In the genomic region with DNA sequence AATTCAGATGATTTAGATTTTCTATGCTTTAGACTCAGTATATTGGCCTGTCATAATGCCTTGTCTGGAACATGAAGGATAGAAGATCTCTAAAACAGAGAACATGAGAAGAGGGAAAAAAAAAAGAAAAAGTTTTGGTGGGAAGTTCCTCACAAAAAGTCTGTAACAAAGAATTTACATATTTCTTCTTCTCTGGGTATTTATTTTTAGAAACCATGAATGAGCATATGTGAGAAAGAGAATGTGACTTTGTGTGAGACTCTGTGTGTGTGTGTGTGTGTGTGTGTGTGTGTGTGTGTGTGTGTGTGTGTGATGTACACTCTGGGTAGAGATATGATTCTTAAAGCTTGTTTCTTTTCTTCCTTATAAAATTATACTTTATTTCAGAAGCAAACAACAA, we compare ENCODE assay signal across 16 mouse cellular contexts.
"Had no signal": no experiment of that assay in that cellular context is flagged by ENCODE, and none has a peak within 500 bp of the region (broad histone marks: within the 10 kb centered on the region; RNA-seq: fewer than 3 reads in every experiment).

No protein-coding gene starts in this region.

- H3K9ac ChIP-seq: neural tube, embryonic 13.5 days; neural tube, embryonic 15.5 days; stomach, embryonic 15.5 days had no signal

- H3K4me1 ChIP-seq: neural tube, embryonic 13.5 days; neural tube, embryonic 15.5 days; stomach, embryonic 15.5 days had no signal

- H3K4me2 ChIP-seq: neural tube, embryonic 13.5 days; neural tube, embryonic 15.5 days; stomach, embryonic 15.5 days had no signal

- H3K36me3 ChIP-seq: neural tube, embryonic 13.5 days; neural tube, embryonic 15.5 days; stomach, embryonic 15.5 days had no signal

- H3K4me3 ChIP-seq: neural tube, embryonic 13.5 days; neural tube, embryonic 15.5 days; stomach, embryonic 15.5 days had no signal

- H3K9me3 ChIP-seq: neural tube, embryonic 13.5 days; neural tube, embryonic 15.5 days; stomach, embryonic 15.5 days had no signal

- H3K27ac ChIP-seq: neural tube, embryonic 13.5 days; neural tube, embryonic 15.5 days; stomach, embryonic 15.5 days; stomach, postnatal 0 days had no signal

- H3K27me3 ChIP-seq: neural tube, embryonic 13.5 days; neural tube, embryonic 15.5 days; stomach, embryonic 15.5 days had no signal

- DNase-seq: retina, postnatal 1 day; right cerebral cortex, adult 18-20 months; right cerebral cortex, postnatal 14 days; right cerebral cortex, postnatal 25 days; right cerebral cortex, postnatal 4 days; spleen, adult 18-20 months; thymus, adult 18-20 months; thymus, adult 2 months; thymus, postnatal 14 days; thymus, postnatal 25 days; thymus, postnatal 36 days; thymus, postnatal 4 days had no signal
